Mouse (Mus musculus) thymus, adult 2 months (tissue): ENCODE measurements around the gene Kctd15.

Source experiments
- CTCF ChIP-seq: fragments of 200-500 bp; IDR thresholded peaks from 2 replicates; pipeline ENCODE4 v1.5.1; 2012; ENCODE audit warnings: mild to moderate bottlenecking, control low read depth, low read length, moderate library complexity, borderline replicate concordance; ENCODE audit not compliant: control insufficient read depth, poor library complexity, insufficient read depth; ENCODE audit errors: extremely low read depth
- POLR2A ChIP-seq: fragments of 200-500 bp; IDR thresholded peaks from 2 replicates; pipeline ENCODE4 v1.6.1; 2012; ENCODE audit warnings: mild to moderate bottlenecking, low read length, control low read depth, moderate library complexity; ENCODE audit not compliant: control insufficient read depth, poor library complexity, insufficient read depth; ENCODE audit errors: extremely low read depth

GRCm38 (mm10) chr7:34690111-34690510, 33.6 kb upstream of the Kctd15 start:
- no peak for TF ChIP-seq CTCF
- TF ChIP-seq POLR2A, result no peak
